Mouse (Mus musculus) brown adipose tissue, adult 24 weeks (tissue): Measurements from ENCODE around the gene Wasf2. TPM values are rescaled to one million over a fixed set of nuclear protein-coding genes. Genes with fewer than 3 reads are reported as not detected.

Experiments
- H3K27ac ChIP-seq: fragments of 200-500 bp; replicated peaks from 2 replicates; pipeline ENCODE4 v1.5.1; 2012; ENCODE audit warnings: low read depth, mild to moderate bottlenecking, low read length
- H3K4me1 ChIP-seq: fragments of 200-500 bp; 2 replicates; pipeline ENCODE4 v1.6.1; 2012; ENCODE audit warnings: low read length, mixed read lengths; ENCODE audit not compliant: control insufficient read depth, insufficient read depth, insufficient read length
- H3K4me3 ChIP-seq: fragments of 200-500 bp; 2 replicates; pipeline ENCODE4 v1.5.1; 2012; ENCODE audit warnings: low read depth, mild to moderate bottlenecking, low read length, moderate library complexity; ENCODE audit not compliant: insufficient read depth
- polyA plus RNA-seq: library from polyadenylated mRNA; stranded (reverse); fragments of >200 nt; gene quantifications from 2 replicates; pipeline ENCODE4 v1.2.4, GENCODE M21; 2012; ENCODE audit not compliant: missing spikeins, insufficient read depth, insufficient read length

The Wasf2 gene
- polyA plus RNA-seq, 1 experiment = 39.8 TPM

DNA sequence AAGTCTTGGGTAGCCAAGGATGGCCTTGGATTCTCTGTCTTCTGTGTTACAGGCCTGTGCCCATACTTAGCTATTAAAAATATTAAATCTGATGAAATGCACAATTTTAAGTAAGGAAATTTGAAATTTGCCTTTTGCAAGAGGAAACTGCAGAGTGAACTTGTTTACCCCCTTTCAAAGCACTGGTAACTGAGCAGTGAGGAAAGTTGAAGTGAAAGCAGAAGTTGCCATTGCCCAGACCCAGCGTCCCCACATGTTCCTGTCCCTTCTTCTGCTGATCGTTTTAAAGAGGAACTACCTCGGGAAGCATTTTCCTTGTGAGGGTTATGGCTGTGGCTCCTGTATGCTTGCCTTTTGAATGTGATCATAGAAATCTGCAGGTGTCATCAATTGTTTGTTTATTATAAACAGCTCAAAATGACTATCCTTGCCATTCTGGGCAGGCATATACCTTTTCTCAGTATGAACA, 39.8 kb downstream of the Wasf2 start:
- H3K4me1 ChIP-seq = peaks cover 49% of the 10 kb centered on the region
- H3K27ac ChIP-seq = peak overlapping the region; percentile 74

DNA sequence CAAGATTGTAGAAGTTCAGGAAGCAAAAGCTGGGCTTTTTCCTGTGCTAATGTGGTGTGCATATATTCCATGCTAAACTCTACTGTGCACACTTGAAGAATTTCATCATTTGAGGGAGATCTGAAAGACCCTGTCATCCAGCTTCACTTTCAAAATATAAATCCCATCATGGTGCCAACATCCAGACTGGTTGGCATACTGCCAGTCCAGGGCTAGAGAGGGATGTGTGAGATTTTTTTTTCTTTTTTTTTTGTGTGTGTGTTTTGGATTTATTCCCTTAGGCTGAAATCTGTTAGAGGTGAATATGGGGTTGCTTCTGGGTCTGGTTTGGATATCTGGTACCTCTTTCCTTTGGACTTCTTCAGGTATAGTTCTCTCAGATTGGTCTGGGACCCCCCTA, 40.3 kb downstream of the Wasf2 start:
- H3K4me1 ChIP-seq = peaks cover 54% of the 10 kb centered on the region

More for the DNA sequence above, 39.8 kb downstream of the Wasf2 start:
- H3K4me3 ChIP-seq = no peak overlapping the region

DNA sequence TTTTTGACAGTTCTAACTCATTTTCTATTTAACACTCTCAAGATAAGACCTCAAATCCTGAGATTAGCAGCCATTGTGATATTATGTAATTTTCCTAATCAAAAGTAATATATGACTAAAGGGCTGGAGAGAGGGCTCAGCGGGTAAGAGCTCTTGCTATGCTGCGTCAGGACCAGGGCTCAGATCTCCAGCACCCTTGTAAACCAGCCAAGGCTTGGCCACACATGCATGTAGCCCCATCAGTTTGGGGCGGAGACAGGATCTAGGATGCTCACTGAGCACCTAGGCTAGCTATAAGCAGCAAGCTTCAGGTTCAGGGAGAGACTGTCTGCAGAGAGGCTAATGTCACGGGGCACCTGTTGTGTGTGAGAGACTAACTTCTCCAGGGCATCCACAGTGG, 42.1 kb downstream of the Wasf2 start:
- Histone ChIP-seq H3K4me1 (peaks cover 51% of the 10 kb centered on the region), H3K4me3 (no peak overlapping the region), H3K27ac (peak overlapping the region; percentile 75)

More for the DNA sequence above, 40.3 kb downstream of the Wasf2 start:
- H3K27ac ChIP-seq = peak overlapping the region; percentile 22
- H3K4me3 ChIP-seq = no peak overlapping the region

DNA sequence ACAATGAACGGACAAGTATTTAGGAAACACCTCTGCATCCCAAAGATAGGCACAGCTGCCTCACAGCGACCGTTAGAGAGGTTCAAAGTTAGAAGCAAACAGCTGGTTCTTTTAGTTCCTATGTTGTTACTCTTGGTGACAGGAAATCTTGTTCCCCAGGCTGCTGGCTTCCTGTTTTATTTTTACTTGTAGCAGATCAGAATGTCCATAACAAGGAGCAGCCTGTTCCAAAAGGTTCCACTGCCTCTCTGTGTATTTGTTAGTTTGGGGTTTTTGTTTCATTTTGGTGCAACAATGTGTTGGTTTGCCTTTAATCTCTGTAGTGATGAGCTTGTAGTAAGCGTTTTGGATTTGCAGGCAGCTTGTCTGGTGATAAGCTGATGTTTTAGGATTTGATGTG, 44.1 kb downstream of the Wasf2 start:
- peak overlapping the region; percentile 21; the same call in 1 of the 2 replicates for H3K4me3 ChIP-seq
- H3K4me1 ChIP-seq = peaks cover 47% of the 10 kb centered on the region

DNA sequence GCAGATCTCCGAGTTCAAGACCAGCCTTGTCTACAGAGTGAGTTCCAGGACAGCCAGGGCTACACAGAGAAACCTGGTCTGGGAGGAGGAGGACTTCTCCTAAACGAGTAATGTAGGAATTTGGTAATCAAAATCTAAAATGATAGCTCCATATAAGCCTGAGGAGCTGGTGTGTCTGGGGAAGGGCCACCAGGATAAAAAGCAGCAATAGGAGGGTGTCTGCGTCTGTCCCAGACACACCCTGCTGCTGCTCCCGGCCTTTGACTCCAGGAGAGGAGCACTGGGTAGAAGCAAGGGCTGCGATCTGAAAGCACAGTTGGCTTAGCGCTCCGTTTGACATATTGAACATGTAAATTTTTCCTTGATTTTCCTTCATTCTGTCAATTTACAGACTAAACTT, 45.0 kb downstream of the Wasf2 start:
- H3K27ac ChIP-seq = peak overlapping the region; percentile 79

More for the DNA sequence above, 44.1 kb downstream of the Wasf2 start:
- peak overlapping the region; percentile 87 for H3K27ac ChIP-seq

DNA sequence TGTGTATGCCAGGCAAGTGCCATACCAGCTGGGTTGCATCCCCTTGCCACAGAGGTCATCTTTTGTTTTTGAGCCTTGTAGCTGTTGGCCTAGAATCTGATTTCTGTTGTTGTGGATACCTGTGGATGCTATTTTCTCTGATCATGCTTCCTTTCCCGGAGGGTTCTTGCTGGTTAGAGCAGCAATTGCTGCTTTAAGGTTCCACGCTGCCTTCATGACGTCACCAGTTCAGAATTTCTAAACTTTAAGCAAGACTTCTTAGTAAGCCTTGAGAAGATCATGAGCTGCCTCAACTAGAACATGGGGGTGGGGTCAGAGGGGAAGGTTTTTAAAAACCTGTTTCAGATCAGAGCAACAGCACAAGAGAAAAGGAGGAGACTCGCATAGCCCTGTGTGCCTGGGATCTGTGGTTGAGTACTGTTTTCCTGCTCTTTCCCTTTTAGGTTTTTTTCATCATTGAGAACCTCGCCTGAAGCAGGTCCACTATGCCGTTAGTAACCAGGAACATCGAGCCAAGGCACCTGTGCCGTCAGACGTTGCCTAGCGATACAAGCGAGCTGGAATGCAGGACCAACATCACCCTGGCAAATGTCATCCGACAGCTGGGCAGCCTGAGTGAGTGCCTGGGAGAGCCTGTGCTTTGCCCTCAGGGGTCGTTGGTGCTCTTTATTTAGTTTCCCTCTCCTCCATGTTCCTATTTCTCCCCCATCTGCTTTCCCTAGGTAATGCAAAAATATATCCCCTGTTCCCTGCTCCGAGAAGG, 45.9 kb downstream of the Wasf2 start:
- Histone ChIP-seq H3K4me3 (no peak overlapping the region), H3K4me1 (peaks cover 37% of the 10 kb centered on the region), H3K27ac (peak overlapping the region; percentile 72)

More for the DNA sequence above, 45.0 kb downstream of the Wasf2 start:
- Histone ChIP-seq H3K4me3 (no peak overlapping the region), H3K4me1 (peaks cover 44% of the 10 kb centered on the region)

DNA sequence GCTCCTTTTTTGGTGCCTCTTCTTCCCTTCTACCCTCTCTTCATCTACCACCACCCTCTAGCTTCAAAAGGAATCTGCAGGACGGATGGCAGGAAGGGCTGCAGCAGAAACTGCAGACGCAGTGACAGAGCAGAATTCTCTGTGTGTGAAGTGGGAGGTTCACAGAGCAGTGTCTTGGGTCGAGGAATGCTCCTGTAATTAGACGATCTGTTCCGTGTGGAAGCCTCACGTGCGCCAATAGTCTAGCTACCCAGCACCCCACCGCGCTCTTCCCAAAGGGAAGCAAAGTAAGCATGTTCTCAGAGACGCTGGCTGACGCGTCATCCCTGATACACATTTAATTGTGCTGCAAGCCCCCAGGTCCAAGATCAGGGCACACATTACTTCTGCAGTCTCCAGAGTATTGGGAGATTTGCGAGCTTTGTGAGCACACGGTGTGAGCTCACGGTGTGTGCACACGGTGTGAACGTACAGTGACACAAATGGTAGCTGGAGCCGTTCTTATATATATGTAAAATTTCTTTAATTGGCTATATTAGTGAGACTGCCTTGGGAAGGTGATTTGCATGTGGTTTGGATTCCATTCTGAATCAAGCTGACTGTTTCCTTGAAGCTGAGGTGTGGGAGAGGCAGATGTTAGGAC, 46.6 kb downstream of the Wasf2 start:
- peaks cover 31% of the 10 kb centered on the region for H3K4me1 ChIP-seq
- no peak overlapping the region for H3K4me3 ChIP-seq
- peak overlapping the region; percentile 72 for H3K27ac ChIP-seq

DNA sequence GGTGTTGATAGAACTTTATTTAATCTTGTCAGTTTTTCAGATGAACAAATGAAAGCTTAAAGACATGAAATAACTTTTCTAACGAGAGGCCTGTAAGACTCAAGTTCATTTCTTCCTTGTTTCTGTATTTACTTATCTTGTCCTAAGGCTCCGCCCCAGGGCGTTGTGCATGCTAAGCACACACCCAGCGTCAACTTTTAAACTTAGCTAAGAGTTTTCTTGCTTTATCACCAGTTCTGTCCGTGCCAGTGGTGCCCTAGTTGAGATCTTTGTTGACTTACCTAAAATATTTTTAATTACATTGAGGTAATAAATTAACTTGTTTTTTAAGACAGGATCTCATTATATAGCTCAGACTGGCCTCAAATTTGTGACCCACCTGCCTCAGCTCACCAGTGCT, 48.0 kb downstream of the Wasf2 start:
- H3K4me1 ChIP-seq = peaks cover 28% of the 10 kb centered on the region
- no peak overlapping the region for H3K27ac ChIP-seq
- no peak overlapping the region for H3K4me3 ChIP-seq

DNA sequence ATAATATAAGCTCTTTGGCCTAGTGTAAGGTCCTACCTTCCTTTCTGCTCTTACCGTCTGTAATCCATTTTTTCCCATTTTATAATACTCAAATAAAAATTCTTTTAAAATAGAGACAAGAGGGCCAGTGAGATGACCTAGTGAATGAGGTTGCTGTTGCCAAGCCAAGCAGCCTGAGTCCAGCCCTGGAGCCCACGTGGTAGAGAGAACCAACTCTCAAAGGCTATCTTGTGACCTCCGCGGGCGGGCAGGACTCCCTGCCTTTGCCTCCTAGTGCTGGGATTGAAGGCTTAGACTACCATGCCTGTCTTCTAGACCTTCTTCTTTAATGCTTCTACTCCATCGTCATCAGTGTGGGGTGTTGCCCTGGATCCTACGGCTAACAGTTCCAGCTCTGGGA, 49.0 kb downstream of the Wasf2 start:
- H3K4me1 ChIP-seq = peaks cover 31% of the 10 kb centered on the region

DNA sequence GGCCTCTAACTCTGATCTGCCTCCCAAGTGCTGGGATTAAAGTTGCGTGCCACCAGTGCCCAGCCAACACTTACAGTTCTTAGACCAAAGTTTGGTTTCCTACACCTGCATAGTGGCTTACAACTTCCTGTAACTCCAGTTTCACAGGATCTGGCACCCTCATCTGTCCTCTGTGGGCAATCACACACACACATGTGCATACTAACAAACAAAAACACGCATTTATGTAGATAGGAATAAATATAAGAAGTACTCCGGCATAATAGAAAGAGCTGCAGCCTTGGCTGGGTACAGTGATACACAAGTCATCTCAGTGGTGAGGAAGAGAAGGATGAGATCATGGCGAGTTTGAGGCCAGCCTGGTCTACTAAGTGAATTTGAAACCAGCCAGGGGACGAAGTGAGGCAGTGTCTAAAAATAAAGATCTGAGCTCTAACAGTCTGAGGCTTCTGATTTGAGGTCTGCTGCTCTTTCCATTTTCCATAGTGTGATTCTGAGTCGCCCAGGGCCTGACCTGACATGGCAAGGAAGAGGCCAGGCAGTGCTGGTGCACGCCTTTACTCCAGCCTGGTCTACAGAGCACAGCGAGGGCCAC, 52.2 kb downstream of the Wasf2 start:
- no peak overlapping the region for H3K27ac ChIP-seq
- no peak overlapping the region for H3K4me3 ChIP-seq
- H3K4me1 ChIP-seq = peaks cover 21% of the 10 kb centered on the region

More for the DNA sequence above, 49.0 kb downstream of the Wasf2 start:
- no peak overlapping the region for H3K4me3 ChIP-seq
- H3K27ac ChIP-seq = peak overlapping the region; percentile 53; the same call in 1 of the 2 replicates

DNA sequence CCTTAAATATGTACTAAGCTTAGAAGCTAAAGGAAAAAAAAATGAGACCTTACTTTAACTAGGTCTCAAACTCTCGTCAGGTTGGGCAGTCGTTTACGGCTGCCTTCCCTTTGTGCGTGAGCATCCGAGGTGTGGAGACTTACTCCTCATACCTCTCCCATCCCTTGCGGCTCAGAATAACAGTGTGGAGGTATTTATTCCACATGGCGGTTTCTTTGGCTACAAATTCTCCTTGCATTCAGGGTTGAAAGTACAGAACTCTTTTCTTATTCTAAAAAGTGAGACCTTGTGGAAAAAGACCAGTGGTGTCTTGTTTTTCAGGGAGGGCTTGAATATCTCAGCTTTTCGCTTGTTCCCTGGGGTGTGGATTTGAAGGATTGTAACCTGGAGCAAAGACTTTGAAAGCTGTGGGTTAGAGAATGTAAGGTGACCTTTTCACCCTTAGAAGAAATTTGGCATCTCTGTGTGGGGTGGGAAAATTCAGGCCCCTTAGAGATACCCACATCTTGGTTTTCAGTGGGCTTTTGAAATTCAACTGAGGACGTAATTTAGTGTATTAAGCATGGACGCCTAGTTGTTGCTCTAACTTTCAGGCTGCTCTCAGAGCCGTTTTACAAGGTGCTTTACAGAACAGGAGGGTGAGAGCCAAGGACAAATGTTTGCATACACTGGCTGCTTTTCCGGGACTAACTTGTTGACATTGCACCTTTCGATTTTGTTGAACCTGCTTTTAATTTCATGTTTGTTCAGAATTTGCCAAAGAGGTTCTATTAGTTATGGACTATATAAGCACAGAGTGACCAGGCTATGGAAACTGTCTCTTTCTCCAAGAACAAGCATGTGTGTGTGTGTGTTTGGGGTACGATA, 54.0 kb downstream of the Wasf2 start:
- H3K27ac ChIP-seq = peak overlapping the region; percentile 26; the same call in 1 of the 2 replicates
- H3K4me1 ChIP-seq = peaks cover 21% of the 10 kb centered on the region
- no peak overlapping the region for H3K4me3 ChIP-seq

DNA sequence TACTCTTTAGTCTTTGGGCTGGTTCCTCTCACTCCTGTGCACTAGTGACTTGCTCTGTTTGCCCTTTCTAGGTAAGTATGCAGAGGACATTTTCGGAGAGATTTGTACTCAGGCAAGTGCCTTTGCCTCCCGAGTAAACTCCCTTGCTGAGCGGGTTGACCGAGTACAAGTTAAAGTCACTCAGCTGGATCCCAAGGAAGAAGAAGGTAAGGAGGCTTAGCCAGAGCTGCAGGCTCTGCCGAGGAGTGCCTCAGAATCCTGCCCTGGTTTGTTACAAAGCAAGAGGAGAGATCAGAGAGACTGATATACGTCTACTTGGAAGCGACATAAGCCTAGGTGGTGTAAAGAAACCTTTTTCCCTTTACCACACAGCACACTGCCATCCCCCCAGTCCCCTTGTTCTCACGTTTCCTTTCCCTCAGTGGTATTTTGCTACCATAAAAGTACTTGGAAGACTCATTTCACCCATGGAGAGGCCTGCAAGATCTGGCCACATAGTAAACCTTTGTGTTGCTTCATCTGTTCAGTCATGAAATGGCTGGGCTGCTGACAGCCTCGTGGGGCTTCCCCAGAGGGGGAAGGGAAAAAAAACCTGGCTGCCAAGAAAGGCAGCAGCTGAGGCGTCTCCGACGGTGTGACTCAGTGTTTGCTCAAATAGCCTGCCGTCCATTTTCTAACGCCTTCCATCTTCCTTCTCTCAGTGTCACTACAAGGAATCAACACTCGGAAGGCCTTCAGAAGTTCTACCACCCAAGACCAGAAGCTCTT, 54.8 kb downstream of the Wasf2 start:
- Histone ChIP-seq H3K4me3 (no peak overlapping the region), H3K4me1 (peaks cover 18% of the 10 kb centered on the region), H3K27ac (peak overlapping the region; percentile 56)

DNA sequence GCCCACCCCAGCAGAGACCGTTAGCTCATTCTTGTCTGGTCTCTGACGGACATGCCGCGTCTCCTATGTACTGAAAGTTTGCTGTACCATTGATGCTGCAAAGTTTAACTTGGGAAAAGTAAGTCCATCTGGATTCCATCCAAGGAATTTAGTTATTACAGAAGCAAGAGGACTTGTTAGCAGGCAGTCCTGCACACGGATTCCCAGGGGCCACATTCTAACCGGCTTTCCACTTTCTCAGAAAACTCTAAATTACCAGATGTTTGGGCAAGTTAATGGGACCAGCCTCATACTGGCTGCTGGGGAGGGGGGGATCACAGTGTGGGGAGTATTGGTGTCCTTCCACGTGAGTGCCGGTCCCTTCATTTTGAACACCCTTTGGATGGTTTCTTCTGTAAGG, 55.6 kb downstream of the Wasf2 start:
- peak overlapping the region; percentile 56; the same call in 1 of the 2 replicates for H3K27ac ChIP-seq

DNA sequence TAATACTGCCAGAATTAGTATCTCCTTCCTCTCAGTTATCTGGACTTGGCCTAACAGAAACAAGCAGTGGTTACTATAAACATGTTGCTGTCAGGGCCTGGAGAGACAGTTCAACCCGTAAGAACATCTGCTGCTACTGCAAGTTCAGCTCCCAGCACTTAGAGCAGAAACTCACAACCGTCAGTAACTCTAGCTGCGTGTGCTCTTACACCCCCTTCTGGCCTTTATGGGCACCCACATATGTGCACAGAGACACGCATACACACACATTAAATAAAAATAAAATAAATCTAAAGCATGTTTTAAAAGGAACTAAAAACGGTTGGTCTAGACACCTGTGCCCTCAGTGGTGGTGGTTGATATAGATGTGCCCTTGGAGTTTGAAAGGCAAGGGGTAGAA, 56.6 kb downstream of the Wasf2 start:
- H3K4me3 ChIP-seq = no peak overlapping the region
- H3K27ac ChIP-seq = no peak overlapping the region
- peaks cover 18% of the 10 kb centered on the region for H3K4me1 ChIP-seq

More for the DNA sequence above, 55.6 kb downstream of the Wasf2 start:
- peaks cover 18% of the 10 kb centered on the region for H3K4me1 ChIP-seq
- H3K4me3 ChIP-seq = no peak overlapping the region
